Mouse (Mus musculus): Measurements from ENCODE around the gene Sox6. TPM values are rescaled to one million over a fixed set of nuclear protein-coding genes. Genes with fewer than 3 reads are reported as not detected.

Sox6 gene
- total RNA-seq, 2 experiments from 2014 or later, result 27.1 to 32.5 TPM

DNA sequence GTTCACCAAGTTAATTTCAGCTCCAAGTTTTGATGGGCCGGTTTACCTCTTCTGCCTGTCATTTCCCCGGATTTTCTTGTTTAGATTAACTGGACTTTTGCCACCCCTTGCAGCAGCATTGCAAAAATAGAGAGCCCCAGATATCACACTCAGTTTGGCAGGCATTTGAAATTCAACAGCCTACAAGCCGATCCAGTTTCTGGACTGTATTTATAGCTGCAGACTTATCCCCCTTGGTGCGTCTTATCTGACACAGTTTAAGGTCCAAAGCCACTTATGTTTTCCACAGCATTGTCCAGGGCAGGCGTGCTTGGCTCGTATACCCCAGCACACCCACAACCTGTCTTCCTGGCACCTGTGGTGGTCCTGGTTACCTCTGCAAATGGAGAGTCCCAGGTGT is 571.8 kb downstream of the Sox6 start:
- intact Hi-C loops (cut with DNase I), result loop anchor here (5.0 kb wide), 1 partner anchor 565 kb away; no protein-coding TSS in a partner anchor

DNA sequence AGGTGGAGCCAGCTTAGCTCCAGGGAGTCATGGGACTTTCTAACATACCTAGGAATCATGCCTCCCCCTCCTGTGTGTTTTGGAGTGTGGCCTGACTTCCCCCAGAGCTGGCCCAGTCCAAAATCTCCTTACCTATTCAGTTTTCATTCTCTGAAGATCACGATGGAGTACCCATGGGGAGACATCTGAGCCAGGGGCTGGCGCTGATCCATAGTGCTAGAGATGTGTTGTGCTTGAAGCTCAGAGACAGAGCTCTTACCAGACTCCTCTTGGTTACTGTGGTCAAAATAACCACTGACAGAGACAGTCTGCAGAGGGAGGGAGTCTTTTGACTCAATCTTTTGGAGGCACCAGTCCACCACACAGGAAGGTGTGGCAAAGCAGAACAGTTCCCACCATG is 575.2 kb downstream of the Sox6 start:
- no peak for DNase-seq
- intact Hi-C loops (cut with DNase I), result no loop called here

More for the DNA sequence above, 571.8 kb downstream of the Sox6 start:
- DNase-seq, result peak; percentile 18 to 31

DNA sequence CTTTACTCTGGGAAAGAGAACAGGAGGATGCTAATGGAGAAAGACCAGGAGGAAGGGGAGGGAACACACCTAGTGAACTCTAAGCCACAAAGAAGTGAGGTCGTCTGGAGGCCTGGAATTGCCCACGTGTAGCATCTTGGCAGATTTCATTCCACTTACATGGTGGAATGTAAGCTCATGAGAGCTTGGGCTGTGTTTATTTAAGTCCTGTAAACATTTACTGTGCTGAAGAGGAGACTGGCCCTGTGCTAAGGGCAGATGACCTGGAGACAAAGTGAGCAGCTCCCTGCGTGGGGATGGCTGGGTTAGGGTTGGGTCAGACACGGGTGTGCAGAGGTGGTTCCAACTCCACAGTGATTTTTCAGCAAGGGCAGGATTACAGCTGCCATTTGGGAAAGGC is 576.3 kb downstream of the Sox6 start:
- no peak for DNase-seq
- intact Hi-C loops (cut with DNase I), result no loop called here

DNA sequence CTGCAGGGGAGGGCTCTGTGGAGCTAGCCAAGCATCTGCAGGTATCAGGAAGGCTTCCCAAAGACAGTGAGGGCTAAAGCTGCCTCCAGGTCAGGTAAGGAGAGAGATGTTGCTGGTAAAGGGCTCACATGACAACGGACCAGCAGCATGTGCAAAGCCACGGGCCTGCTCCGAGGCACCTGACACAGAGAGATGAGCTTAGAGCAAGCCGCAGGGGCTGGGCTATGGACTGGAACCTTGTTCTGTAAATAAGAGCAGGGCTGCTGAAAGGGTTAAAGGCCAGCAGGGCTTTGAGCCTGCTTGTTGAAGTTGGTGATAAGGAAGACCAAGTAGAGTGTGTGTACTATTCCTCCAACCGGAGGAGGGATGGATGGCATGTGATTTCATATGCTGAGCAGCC is 583.6 kb downstream of the Sox6 start:
- intact Hi-C loops (cut with DNase I), result no loop called here
- DNase-seq, result no peak

DNA sequence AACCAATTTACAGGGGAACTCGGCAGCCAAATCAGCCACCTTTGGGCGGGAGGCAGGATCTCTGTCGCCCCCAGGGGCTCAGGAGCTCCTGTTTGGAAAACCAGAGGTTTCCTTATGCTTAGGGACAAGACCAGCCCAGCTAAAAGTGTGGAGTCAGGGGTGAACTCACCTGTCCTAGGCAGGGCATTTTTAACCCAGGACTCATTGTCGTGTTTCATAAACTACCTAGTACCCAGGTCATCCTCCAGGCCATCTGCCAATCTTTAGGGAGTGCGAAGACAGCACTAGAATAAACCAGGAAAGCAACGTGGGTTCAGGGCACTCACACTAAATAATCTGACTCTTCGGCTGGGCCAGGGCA is 584.9 kb downstream of the Sox6 start:
- DNase-seq, result no peak

DNA sequence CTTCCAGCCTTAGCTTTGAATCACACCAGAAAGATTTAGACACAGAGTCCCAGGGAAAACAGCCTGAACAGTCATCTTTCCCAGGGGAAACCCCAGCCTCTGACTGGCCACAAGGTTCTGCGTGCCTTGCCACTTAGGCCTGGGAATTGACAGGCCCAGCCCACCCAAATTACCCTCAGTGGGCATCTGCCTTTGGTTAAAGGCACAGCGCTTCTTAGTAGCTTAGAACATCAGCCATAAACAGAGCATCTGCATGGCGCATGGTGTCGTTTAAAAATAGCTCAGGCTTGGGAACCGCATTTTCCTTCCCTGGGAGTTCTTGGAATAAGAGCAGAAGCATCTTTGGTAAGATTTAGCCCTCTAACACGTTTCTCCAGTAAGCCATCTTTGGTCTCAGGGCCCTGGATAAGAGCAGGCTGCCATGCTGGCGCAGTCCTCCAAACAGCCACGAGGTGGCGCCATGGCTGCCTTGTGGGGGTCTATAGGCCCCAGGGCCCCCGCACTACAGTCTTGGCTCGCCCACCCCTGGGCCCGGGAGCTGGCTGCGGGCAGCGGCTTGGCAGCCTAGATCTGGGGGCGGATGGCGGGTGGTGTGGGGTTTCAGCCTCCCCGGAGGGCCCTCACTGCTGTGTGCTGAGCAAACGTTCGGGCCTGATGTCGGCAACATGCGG is 585.4 kb downstream of the Sox6 start:
- intact Hi-C loops (cut with DNase I), result no loop called here
- peak; percentile 54 to 74 for DNase-seq

More for the DNA sequence above, 584.9 kb downstream of the Sox6 start:
- intact Hi-C loops (cut with DNase I), result no loop called here

DNA sequence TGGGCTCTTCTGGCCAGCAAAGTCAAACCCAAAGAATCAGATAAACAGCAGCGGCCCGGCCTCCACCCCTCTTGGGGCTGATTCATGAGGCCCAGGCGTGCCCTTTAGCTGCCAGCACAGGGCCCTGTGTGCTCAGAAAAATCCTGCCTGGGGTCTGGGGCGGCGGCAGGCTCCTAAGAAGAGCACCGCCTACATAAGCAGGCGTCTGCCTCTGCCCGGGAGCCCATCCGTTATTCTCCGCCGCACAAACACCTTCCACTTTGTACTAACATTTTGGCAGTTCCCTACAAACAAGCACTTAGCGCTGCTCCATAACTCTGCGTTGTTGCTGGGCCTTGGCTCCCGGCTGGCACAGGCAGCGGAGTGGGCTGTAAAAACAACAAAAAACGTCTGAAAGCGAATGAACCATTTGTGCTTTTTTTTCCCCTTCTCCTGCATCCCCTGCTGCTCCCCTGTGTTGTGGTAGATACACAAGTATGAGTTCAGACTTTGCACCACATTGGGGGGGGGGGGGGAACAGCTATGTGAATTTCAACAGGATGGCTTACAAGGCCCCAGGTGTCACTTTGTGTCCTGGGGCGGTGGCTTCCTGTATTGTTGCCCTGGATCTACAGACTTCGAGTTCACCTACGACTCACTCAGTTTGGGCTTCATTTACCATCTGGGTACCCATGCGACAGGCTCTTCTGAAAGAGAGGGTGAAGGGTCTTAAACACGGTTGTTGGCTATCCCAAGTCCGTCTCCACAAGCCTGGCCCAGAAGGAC is 588.0 kb downstream of the Sox6 start:
- intact Hi-C loops (cut with DNase I), result no loop called here
- no peak for DNase-seq

DNA sequence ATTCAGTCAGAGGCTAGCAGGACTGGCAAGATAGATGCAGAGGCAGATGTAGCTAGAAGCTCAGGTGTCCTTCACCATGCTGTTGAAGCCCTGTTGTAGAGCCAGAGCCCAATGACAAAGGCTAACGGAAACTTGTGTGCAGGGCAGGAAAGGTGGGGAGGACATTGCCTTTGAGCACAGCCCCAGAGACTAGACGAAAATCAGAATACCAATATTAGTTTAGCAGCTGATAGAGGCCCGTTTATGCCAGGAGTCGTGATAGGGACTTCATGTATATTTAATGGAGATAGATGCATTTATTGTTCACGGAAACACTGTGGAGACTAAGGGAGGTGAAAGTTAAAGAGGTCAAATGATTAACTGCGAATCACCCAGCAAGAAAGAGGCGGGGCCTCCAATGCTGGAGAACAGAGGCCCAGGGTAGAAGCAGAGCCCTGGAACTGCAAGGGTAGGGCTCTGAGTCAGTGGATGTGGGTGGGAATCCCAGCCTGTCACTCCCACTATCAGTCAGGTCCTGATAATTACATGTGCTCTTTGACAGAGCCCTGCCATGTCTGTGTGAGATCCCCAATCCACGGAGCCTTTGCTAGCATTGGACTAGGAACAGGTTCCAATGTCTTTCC is 590.1 kb downstream of the Sox6 start:
- no peak for DNase-seq
- intact Hi-C loops (cut with DNase I), result no loop called here

DNA sequence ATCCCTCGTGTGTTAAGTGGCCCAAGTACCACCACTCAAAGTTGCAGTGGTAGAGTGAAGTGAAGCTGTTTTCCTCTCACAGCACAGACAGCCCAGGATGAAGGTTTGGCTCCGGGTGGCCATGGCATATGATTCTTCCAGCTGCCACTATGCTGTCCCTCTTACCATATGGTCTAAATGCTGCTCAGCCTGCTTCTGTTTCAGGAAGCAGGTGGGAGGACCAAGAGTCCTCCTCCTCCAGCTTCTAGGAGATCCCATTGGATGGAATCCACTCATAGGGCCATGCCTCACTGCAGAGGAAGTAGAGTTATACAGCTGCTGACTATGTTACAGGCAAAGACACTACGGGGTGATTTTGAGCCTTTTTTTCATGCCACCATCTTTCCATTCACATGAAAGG is 591.5 kb downstream of the Sox6 start:
- intact Hi-C loops (cut with DNase I), result no loop called here
- DNase-seq, result no peak

DNA sequence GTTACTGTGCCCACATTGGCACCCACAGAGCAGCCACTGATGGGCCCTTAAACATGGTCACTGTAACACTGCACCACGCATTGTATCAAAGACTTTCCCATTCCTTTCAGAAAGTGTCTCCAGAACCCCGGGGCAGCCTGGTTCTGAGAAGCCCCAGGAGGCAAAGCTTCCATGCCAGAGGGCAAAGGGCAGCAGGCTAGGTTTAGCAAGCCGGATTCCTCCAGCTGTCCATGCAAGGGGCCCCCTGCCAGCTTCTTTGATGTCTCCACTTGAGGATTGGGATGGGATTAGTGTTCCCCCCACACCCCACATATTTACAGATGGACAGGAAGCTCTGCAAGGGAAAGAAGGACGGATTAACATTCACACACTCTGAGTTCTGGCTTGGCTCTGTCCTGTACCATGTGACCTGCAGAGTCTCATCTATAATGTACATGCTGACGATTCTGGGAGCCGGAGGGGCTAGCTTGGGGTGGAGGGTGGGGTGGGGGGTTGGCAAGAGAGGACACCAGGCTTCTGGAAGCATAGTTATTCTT is 592.0 kb downstream of the Sox6 start:
- intact Hi-C loops (cut with DNase I), result no loop called here
- DNase-seq, result no peak

DNA sequence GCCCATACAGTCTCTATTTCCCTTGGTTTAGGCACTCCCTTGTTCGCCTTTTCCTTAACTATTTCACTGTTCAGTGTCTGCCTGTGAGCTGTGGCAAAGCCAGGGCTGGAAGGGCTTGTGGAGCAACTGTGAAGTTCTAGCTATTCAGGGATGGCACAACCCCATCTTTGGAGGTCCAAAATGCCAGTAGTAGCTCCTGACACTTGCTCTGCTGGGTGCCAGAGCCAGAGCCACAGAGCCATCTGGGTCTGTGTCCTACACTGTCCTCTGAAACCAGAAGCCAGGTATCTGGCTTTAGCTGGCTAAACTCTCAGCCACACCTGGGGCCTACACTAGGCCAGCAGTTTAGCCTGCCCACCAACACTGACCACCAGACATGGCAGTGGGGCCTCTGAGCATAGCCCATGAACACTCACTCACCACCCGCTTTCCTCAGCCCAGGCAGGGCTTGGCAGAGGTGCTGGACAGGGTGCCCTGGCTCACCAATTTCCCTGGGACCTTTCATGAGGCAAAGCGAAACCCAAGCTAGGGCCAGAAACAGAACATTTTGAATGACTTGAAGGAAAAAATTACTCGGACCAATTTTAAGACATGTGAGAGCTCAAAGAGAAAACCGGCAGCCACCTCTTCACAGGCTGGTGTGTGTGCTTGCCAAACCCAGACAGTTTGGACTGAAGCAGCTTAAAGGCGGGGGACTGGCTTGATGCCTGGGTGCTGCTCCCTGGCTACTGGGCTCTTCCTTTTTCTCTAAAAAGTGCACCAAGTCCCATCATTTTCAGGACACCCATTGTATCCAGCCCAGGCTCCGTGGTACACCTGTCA is 612.2 kb downstream of the Sox6 start:
- no peak for DNase-seq

DNA sequence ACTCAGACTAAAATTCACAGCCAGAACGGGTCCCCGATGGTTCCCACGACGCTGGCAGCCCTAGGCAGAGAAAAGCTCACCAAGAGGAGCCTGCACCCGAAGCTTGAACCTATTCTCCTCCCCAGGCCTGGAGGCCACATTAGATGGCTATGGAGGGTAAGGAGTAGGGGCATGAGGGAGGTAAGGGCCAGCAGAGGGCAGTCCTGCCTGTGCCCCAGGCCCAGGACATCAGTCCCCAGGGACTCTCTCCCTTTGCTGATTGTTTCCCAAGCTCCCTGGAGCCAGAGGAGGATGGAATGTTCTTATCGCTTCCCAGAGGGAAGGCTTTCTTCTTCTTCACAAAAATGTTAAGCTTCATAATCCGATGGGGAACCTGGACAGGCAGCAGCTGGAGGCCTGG is 615.8 kb downstream of the Sox6 start:
- intact Hi-C loops (cut with DNase I), result loop anchor here (5.0 kb wide), 1 partner anchor 609 kb away; no protein-coding TSS in a partner anchor
- peak in 1 of 2 experiments; percentile 9 for DNase-seq

More for the DNA sequence above, 612.2 kb downstream of the Sox6 start:
- intact Hi-C loops (cut with DNase I), result no loop called here

DNA sequence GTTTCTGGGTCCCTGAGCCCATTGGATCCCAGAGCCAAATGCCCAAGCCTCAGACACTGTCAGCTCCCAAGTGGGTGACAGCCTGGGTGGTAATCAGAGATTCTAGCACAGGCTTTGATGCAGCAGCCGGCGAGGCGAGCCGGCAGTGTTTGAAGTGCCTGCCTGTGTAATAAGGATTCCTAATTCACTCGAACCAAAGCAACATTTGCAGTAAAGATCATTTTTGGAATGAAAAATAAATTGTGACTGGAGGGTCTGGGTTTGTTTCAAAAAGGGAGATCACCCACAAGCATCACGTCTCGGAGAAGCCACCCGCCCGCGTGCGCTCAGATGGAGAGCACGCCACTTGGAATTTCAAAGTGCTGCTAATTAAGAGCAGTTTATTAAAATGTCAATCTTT is 617.6 kb downstream of the Sox6 start:
- DNase-seq, result no peak
- intact Hi-C loops (cut with DNase I), result loop anchor here (5.0 kb wide), 1 partner anchor 611 kb away; no protein-coding TSS in a partner anchor

Other genes starting within 250 kb of the Sox6 start
- gene 1110004F10Rik, start 601 bp upstream of the Sox6 start, total RNA-seq (2021), result 10 to 100 TPM; 51.3 to 52.1 TPM
- 1 to 10 TPM in 1 of 2 experiments, under 1 TPM in 1; 0.93 to 2.0 TPM for gene Gm4353, start 45.8 kb upstream of the Sox6 start, total RNA-seq (2021)